Mouse (Mus musculus) activated CD4-positive, CD25-positive, alpha-beta regulatory T cell, adult 4 months (primary cell): ENCODE results near the gene Slc38a6. TPM values are rescaled to one million over a fixed set of nuclear protein-coding genes. Genes with fewer than 3 reads are reported as not detected.

Experiments used
- ATAC-seq: one replicate; pipeline ENCODE4 v1.8.0; 2017
- polyA plus RNA-seq, 2 experiments: library from polyadenylated mRNA; unstranded; fragments of 100-300 nt; shearing (Covaris generic); gene quantifications; one replicate each; pipeline ENCODE4 v1.2.1; 2017

The Slc38a6 gene
- polyA plus RNA-seq, 2 experiments from 2014 or later = 5.5 to 8.7 TPM

GRCm38 (mm10) chr12:73324742-73325141 is 38.2 kb downstream of the Slc38a6 start:
- ATAC-seq = no peak

- no peak for ATAC-seq
Observed at GRCm38 (mm10) chr12:73325181-73325580, 38.6 kb downstream of the Slc38a6 start.

GRCm38 (mm10) chr12:73325617-73326016 is 39.0 kb downstream of the Slc38a6 start:
- ATAC-seq = no peak

GRCm38 (mm10) chr12:73327381-73327780 is 40.8 kb downstream of the Slc38a6 start:
- ATAC-seq = no peak

GRCm38 (mm10) chr12:73328448-73329167 is 42.0 kb downstream of the Slc38a6 start:
- ATAC-seq = no peak

GRCm38 (mm10) chr12:73330236-73330635 is 43.7 kb downstream of the Slc38a6 start:
- no peak for ATAC-seq

GRCm38 (mm10) chr12:73332701-73333100 is 46.1 kb downstream of the Slc38a6 start:
- no peak for ATAC-seq

GRCm38 (mm10) chr12:73334051-73334551 is 47.5 kb downstream of the Slc38a6 start:
- no peak for ATAC-seq

- no peak for ATAC-seq
Observed at GRCm38 (mm10) chr12:73337127-73337526, 50.5 kb downstream of the Slc38a6 start.

- no peak for ATAC-seq
Observed at GRCm38 (mm10) chr12:73340642-73341293, 54.2 kb downstream of the Slc38a6 start.

- ATAC-seq = peak; percentile 28
Observed at GRCm38 (mm10) chr12:73341703-73342663, 55.4 kb downstream of the Slc38a6 start.

GRCm38 (mm10) chr12:73344300-73344699 is 57.7 kb downstream of the Slc38a6 start:
- ATAC-seq = no peak

- ATAC-seq = no peak
Observed at GRCm38 (mm10) chr12:73345157-73345556, 58.6 kb downstream of the Slc38a6 start.

GRCm38 (mm10) chr12:73347202-73347601 is 60.6 kb downstream of the Slc38a6 start:
- no peak for ATAC-seq

GRCm38 (mm10) chr12:73350466-73350865 is 63.9 kb downstream of the Slc38a6 start:
- no peak for ATAC-seq

- ATAC-seq = no peak
Observed at GRCm38 (mm10) chr12:73350982-73351381, 64.4 kb downstream of the Slc38a6 start.

GRCm38 (mm10) chr12:73351746-73352145 is 65.2 kb downstream of the Slc38a6 start:
- no peak for ATAC-seq

- no peak for ATAC-seq
Observed at GRCm38 (mm10) chr12:73353362-73353761, 66.8 kb downstream of the Slc38a6 start.

- no peak for ATAC-seq
Observed at GRCm38 (mm10) chr12:73354521-73354920, 67.9 kb downstream of the Slc38a6 start.

- ATAC-seq = no peak
Observed at GRCm38 (mm10) chr12:73355084-73355775, 68.7 kb downstream of the Slc38a6 start.

GRCm38 (mm10) chr12:73356696-73357095 is 70.1 kb downstream of the Slc38a6 start:
- no peak for ATAC-seq

- no peak for ATAC-seq
Observed at GRCm38 (mm10) chr12:73357311-73357710, 70.7 kb downstream of the Slc38a6 start.
